Mouse (Mus musculus) ES-Bruce4 (cell line): Measurements from ENCODE around the gene Lctl.

ENCODE experiments used
- CTCF ChIP-seq: IDR thresholded peaks from one replicate; pipeline ENCODE4 v1.8.1; 2011; ENCODE audit warnings: low read depth, low read length
- EP300 ChIP-seq: IDR thresholded peaks from 2 replicates; pipeline ENCODE4 v1.6.1; 2011; ENCODE audit warnings: low read depth, low read length; ENCODE audit not compliant: insufficient read depth
- POLR2A ChIP-seq: IDR thresholded peaks from one replicate; pipeline ENCODE4 v1.8.1; 2011; ENCODE audit warnings: low read length; ENCODE audit not compliant: insufficient read depth

GRCm38 (mm10) chr9:64174766-64175165 lies 57.8 kb downstream of the Lctl start:
- no peak for TF ChIP-seq CTCF
- no peak for TF ChIP-seq POLR2A
- no peak for TF ChIP-seq EP300
